Mouse (Mus musculus): ENCODE data around the gene Aldh1b1. TPM values are rescaled to one million over a fixed set of nuclear protein-coding genes. Genes with fewer than 3 reads are reported as not detected.

Gene Aldh1b1
- total RNA-seq, 2 experiments from 2014 or later = 84.2 to 91.4 TPM

GRCm38 (mm10) chr4:45826275-45827040 is 27.6 kb downstream of the Aldh1b1 start, which contains the start of gene Igfbpl1:
Igfbpl1 (minus strand) TSS chr4:45826923.
- DNase-seq = peak; percentile 47

GRCm38 (mm10) chr4:45829907-45830759 is 31.3 kb downstream of the Aldh1b1 start:
- DNase-seq = no peak

DNA sequence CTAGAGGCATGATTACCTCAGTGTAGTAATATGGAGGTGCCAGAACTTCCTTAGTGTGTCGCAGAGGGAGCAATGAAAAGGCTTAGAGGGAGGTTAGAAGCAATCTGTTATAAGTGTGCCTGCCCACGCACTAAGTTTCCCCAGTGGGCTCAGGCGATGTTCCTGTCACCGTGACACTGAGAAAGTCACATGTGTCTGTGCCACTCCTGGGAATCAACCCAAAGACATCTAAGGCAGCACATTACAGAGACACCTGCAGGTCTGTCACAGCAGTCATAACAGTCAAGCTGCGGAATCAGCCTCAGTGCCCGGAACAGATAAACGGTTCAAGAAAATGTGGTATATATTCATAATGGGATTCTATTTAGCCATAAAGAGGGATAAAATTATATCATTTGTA is 33.2 kb downstream of the Aldh1b1 start:
- DNase-seq = no peak

- no peak for DNase-seq
These were observed 34.6 kb downstream of the Aldh1b1 start for GRCm38 (mm10) chr4:45833461-45833860.

DNA sequence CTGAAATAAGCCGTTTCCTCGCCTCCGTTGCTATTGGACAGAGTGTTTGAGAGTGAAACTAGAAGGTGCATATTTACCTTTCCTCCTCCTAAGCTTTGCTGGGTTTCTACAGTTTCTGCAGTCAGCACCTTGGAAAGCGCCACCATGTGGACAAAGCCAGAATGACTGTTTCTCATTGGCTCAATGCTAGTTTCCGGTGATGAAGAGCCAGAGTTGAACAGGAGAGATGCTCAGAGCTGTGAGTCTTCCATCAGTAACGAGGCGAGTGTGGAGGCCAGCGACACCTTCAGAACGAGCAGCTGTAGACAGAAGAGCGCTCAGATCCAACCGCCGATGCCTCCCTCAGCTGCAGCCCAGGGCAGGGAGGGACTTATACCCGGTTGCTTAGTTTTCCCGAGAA is 45.5 kb downstream of the Aldh1b1 start:
- peak; percentile 64 for DNase-seq

DNA sequence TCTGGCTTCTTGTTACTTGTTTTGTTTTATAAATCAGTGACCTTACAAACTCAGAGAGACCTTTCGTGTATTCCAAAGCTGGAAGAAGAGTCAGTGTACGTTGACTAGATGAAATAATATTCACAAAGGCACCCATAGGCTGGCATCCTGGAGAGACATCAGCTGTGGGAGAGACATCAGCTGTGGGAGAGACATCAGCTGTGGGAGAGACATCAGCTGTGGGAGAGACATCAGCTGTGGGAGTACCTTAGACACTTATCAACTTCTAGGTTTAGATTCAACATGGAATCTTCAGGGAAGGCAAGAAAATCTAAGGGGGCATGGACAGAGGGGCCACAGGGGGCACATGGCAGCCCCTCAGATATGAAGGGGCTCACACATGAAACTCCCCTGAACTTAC is 47.4 kb downstream of the Aldh1b1 start:
- DNase-seq = no peak

GRCm38 (mm10) chr4:45848109-45848824 is 49.4 kb downstream of the Aldh1b1 start, which contains the start of gene Stra6l:
Stra6l (plus strand) TSS chr4:45848664.
- DNase-seq = no peak

DNA sequence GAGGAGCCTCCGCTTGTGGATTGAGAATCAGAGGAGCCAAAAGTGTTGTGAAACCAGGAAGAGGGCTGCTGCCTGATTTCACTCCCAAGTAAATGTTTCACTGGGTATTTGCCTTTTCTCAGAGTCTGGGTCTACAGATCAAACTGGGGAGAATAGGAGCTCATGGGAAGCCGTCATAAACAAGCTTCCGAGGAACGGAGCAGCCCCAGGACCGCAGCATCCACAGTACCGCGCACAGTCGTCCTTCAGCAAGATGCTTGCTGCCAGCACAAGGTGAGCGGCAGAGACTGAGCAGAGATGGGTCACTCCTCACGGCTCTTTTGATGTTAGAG is 50.0 kb downstream of the Aldh1b1 start:
- DNase-seq = no peak

- DNase-seq = no peak
These were observed 50.6 kb downstream of the Aldh1b1 start for GRCm38 (mm10) chr4:45849419-45849818.

DNA sequence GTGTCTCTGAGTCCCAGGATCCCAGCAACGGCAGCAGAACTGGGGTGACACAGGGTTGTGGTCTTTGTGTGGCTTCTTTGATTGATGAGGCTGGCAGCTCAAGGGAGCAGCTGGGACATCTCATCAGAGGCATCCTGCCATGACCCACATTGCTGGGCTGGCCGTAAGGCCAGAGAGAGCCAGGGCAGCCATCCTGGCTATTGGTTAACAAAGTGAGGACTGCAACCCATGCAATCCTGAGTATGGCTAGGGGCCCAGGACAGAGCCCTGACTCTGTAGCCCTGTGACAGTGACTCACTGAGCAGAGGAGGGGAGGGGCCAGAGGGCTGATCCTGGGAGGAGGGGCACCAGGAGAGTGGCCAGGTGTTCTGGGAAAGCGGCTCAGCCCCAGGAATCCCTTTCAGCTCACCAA is 52.8 kb downstream of the Aldh1b1 start:
- DNase-seq = no peak

GRCm38 (mm10) chr4:45853496-45854246 is 54.8 kb downstream of the Aldh1b1 start:
- DNase-seq = peak; percentile 10

Other genes starting within 250 kb of the Aldh1b1 start
- gene Igfbpl1, start 27.9 kb downstream of the Aldh1b1 start, total RNA-seq (2021) = 1 to 10 TPM; 7.3 to 7.5 TPM
- gene Stra6l, start 49.6 kb downstream of the Aldh1b1 start, total RNA-seq (2021) = under 1 TPM in 1 of 2 experiments, not detected in 1; 0.02 TPM
- under 1 TPM; 0.05 to 0.09 TPM for gene Ccdc180, start 91.3 kb downstream of the Aldh1b1 start, total RNA-seq (2021)
- gene Tdrd7, start 166.3 kb downstream of the Aldh1b1 start, total RNA-seq (2021) = 10 to 100 TPM; 16.9 to 19.4 TPM
- 100 to 1,000 TPM; 278 to 282 TPM for gene Tmod1, start 239.9 kb downstream of the Aldh1b1 start, total RNA-seq (2021)

Data from heart, postnatal 4 days (tissue).